Mouse (Mus musculus): Measurements from ENCODE around the gene BC048507. TPM values are rescaled to one million over a fixed set of nuclear protein-coding genes. Genes with fewer than 3 reads are reported as not detected.

BC048507 gene
- polyA plus RNA-seq, 1 experiment = not detected

DNA sequence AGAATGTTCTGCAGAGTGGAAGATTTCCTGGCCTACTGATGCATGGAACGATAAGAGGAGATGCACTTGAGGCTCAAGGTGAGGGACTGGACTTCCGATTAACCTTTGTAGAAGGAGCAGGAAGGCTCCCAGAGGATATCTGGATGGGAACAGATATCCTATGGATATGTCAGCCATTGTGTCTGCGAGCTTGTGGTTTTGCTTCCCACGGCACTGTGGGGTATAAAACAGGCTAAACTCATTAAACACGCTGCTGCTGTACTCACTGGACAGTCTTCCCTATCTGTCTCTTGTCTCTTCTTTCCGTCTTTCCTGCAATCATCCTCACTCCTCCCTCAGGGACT, 19.4 kb upstream of the BC048507 start:
- TF ChIP-seq REST (IDR thresholded peaks at IDR 0.05; ENCODE audit: insufficient read depth, insufficient read length) (no peak), TCF12 (IDR thresholded peaks at IDR 0.05; ENCODE audit: insufficient read depth, poor library complexity, severe bottlenecking) (no peak), POLR2A (IDR thresholded peaks at IDR 0.05; ENCODE audit: insufficient read length, low read depth) (no peak), MAX (IDR thresholded peaks at IDR 0.05; ENCODE audit: low read depth) (no peak), SRF (IDR thresholded peaks at IDR 0.05; ENCODE audit: control insufficient read depth, insufficient read length, low read depth) (no peak), CEBPB (IDR thresholded peaks at IDR 0.05; ENCODE audit: insufficient read depth, poor library complexity, severe bottlenecking) (no peak), POLR2AphosphoS2 (IDR thresholded peaks at IDR 0.05; ENCODE audit: insufficient read length, low read depth) (no peak), MYOG (IDR thresholded peaks at IDR 0.05; ENCODE audit: control insufficient read depth in 1 of 3, insufficient read depth in 1 of 3, insufficient read length in 2 of 3, low read depth in 2 of 3) (no peak), E2F4 (IDR thresholded peaks at IDR 0.05; ENCODE audit: insufficient read depth) (no peak), USF1 (IDR thresholded peaks at IDR 0.05; ENCODE audit: low read depth) (no peak), TCF3 (IDR thresholded peaks at IDR 0.05; ENCODE audit: insufficient read length, low read depth) (no peak)
- Histone ChIP-seq H3K4me3 (no peak overlapping the region), H3K79me2 (ENCODE audit: control insufficient read depth, insufficient read depth) (no peaks in the 10 kb centered on the region), H3K27me3 (ENCODE audit: control insufficient read depth, insufficient read depth, insufficient read length) (no peaks in the 10 kb centered on the region), H3K4me2 (ENCODE audit: low read depth) (peak overlapping the region; percentile 70), H3ac (ENCODE audit: control insufficient read depth, insufficient read length) (no peak overlapping the region), H3K36me3 (ENCODE audit: control insufficient read depth, insufficient read depth) (no peaks in the 10 kb centered on the region)

DNA sequence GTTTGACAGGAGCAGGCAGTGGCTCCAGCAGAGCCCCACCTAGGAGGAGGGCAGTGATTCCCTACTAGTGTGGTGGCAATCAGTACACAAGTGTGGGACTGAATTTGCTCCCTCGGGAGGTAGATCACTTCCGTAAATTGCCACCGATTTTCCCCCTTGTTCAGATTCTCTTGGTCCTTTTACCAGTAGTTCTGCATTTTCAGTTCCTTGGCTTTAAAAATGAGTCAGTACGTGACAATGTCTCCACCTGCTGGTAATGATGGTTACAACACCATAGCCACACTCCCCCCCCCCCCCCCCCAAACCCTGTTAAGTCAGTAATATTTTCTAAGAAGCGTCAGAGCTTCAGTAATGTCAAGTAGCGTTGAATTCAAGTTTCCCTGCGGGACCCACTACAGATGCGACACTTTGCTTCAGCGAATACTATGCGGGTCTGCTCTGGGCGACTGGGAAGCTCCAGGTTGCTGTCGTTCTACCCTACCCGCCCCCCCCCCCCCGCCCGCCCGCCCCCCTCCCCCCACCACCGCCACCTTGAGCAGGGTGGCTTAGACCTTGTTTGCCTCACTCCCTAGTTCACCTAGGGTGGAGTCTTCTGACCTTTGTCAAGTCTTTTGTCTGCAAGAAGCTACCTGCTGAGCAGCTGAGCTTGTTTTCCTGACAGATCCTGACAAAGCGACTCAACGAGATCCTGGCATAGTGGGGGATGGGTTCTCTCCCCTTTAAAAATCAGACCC, 18.8 kb upstream of the BC048507 start:
- H3K27me3 ChIP-seq (ENCODE audit: control insufficient read depth, insufficient read depth, insufficient read length) = no peaks in the 10 kb centered on the region
- no peak overlapping the region for H3ac ChIP-seq (ENCODE audit: control insufficient read depth, insufficient read length)
- peak overlapping the region; percentile 70 for H3K4me2 ChIP-seq (ENCODE audit: low read depth)
- H3K36me3 ChIP-seq (ENCODE audit: control insufficient read depth, insufficient read depth) = no peaks in the 10 kb centered on the region
- TF ChIP-seq MYOG (IDR thresholded peaks at IDR 0.05; ENCODE audit: control insufficient read depth in 1 of 3, insufficient read depth in 1 of 3, insufficient read length in 2 of 3, low read depth in 2 of 3) (no peak), MAX (IDR thresholded peaks at IDR 0.05; ENCODE audit: low read depth) (no peak), REST (IDR thresholded peaks at IDR 0.05; ENCODE audit: insufficient read depth, insufficient read length) (no peak), TCF3 (IDR thresholded peaks at IDR 0.05; ENCODE audit: insufficient read length, low read depth) (no peak), MYOD1 (IDR thresholded peaks at IDR 0.05; ENCODE audit: control insufficient read depth in 1 of 3, insufficient read length in 2 of 3, low read depth in 2 of 3) (no peak), E2F4 (IDR thresholded peaks at IDR 0.05; ENCODE audit: insufficient read depth) (no peak)
- no peak overlapping the region for H3K4me3 ChIP-seq
- no peaks in the 10 kb centered on the region for H3K79me2 ChIP-seq (ENCODE audit: control insufficient read depth, insufficient read depth)

DNA sequence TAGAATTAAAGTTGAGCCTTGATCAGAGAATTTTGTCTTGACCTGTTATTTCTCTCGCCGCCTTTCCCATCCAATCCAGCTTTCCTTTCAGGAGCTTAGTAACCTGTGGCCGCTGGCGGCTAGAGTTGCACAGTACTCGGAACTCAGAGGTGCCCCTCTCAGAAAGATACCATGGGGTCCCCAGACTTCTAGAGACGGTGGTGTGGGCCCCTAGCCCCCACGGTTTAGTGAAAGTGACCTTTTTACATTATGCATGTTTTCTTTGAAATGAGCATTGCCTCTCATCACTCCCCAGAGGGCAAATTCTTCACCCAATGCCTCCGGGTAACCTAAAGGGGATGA, 18.3 kb upstream of the BC048507 start:
- TF ChIP-seq CEBPB (IDR thresholded peaks at IDR 0.05; ENCODE audit: insufficient read depth, poor library complexity, severe bottlenecking) (no peak), REST (IDR thresholded peaks at IDR 0.05; ENCODE audit: insufficient read depth, insufficient read length) (no peak), MYOG (IDR thresholded peaks at IDR 0.05; ENCODE audit: control insufficient read depth in 1 of 3, insufficient read depth in 1 of 3, insufficient read length in 2 of 3, low read depth in 2 of 3) (no peak), MAX (IDR thresholded peaks at IDR 0.05; ENCODE audit: low read depth) (no peak), E2F4 (IDR thresholded peaks at IDR 0.05; ENCODE audit: insufficient read depth) (no peak), POLR2A (IDR thresholded peaks at IDR 0.05; ENCODE audit: insufficient read length, low read depth) (no peak), USF1 (IDR thresholded peaks at IDR 0.05; ENCODE audit: low read depth) (no peak), SRF (IDR thresholded peaks at IDR 0.05; ENCODE audit: control insufficient read depth, insufficient read length, low read depth) (no peak), MYOD1 (IDR thresholded peaks at IDR 0.05; ENCODE audit: control insufficient read depth in 1 of 3, insufficient read length in 2 of 3, low read depth in 2 of 3) (no peak)
- Histone ChIP-seq H3K79me2 (ENCODE audit: control insufficient read depth, insufficient read depth) (no peaks in the 10 kb centered on the region), H3K36me3 (ENCODE audit: control insufficient read depth, insufficient read depth) (no peaks in the 10 kb centered on the region), H3ac (ENCODE audit: control insufficient read depth, insufficient read length) (no peak overlapping the region), H3K27me3 (ENCODE audit: control insufficient read depth, insufficient read depth, insufficient read length) (no peaks in the 10 kb centered on the region), H3K4me2 (ENCODE audit: low read depth) (no peak overlapping the region), H3K4me3 (no peak overlapping the region)

DNA sequence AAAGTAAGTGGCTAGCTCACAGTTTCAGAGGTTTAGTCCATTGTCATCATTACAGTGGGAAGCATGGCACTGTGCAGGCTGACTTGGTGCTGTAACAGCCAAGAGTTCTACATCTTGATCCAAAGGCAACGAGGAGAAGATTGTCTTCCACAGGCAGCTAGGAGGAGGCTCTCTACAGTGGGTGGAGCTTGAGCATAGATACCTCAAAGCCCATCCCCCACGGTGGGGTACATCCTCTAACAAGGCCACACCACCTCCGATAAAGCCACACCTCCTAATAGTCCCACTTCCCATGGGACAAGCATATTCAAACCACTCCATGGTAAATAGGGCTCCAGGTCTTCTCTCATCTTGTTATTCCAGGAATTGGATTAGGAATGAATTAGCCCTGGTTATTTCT, 12.8 kb upstream of the BC048507 start:
- no peak for TF ChIP-seq MYOD1 (IDR thresholded peaks at IDR 0.05; ENCODE audit: control insufficient read depth in 1 of 3, insufficient read length in 2 of 3, low read depth in 2 of 3)
- TF ChIP-seq E2F4 (IDR thresholded peaks at IDR 0.05; ENCODE audit: insufficient read depth) = no peak
- no peak for TF ChIP-seq POLR2A (IDR thresholded peaks at IDR 0.05; ENCODE audit: insufficient read length, low read depth)
- no peak for TF ChIP-seq SRF (IDR thresholded peaks at IDR 0.05; ENCODE audit: control insufficient read depth, insufficient read length, low read depth)
- TF ChIP-seq TCF3 (IDR thresholded peaks at IDR 0.05; ENCODE audit: insufficient read length, low read depth) = no peak
- no peak overlapping the region for H3K4me2 ChIP-seq (ENCODE audit: low read depth)
- H3K36me3 ChIP-seq (ENCODE audit: control insufficient read depth, insufficient read depth) = no peaks in the 10 kb centered on the region
- no peaks in the 10 kb centered on the region for H3K27me3 ChIP-seq (ENCODE audit: control insufficient read depth, insufficient read depth, insufficient read length)
- H3K4me3 ChIP-seq = no peak overlapping the region
- no peaks in the 10 kb centered on the region for H3K79me2 ChIP-seq (ENCODE audit: control insufficient read depth, insufficient read depth)
- no peak overlapping the region for H3ac ChIP-seq (ENCODE audit: control insufficient read depth, insufficient read length)

DNA sequence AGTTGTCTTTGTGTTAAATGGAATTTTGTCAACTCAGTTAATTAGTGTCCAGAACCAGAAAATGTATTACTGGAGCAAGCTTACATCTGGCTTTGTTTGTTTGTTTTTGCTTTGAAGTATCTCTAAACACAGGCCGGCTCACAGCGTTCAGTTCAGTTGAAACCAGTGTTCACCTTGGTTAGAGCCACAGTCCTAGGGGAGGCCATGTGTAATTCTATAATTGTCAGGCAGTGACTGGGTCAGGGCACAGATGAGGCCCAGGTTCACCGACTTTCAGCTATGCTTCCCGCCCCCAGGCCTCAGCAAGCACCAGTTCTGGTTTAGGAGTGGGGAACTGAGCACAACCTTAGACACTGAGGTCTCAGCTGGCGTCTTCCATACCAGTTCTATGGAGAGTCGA, 10.0 kb upstream of the BC048507 start:
- Histone ChIP-seq H3K27me3 (ENCODE audit: control insufficient read depth, insufficient read depth, insufficient read length) (no peaks in the 10 kb centered on the region), H3K4me2 (ENCODE audit: low read depth) (no peak overlapping the region), H3K79me2 (ENCODE audit: control insufficient read depth, insufficient read depth) (no peaks in the 10 kb centered on the region), H3K36me3 (ENCODE audit: control insufficient read depth, insufficient read depth) (no peaks in the 10 kb centered on the region), H3K4me3 (no peak overlapping the region), H3ac (ENCODE audit: control insufficient read depth, insufficient read length) (no peak overlapping the region)
- TF ChIP-seq MAX (IDR thresholded peaks at IDR 0.05; ENCODE audit: low read depth) = no peak
- TF ChIP-seq USF1 (IDR thresholded peaks at IDR 0.05; ENCODE audit: low read depth) = no peak
- no peak for TF ChIP-seq TCF12 (IDR thresholded peaks at IDR 0.05; ENCODE audit: insufficient read depth, poor library complexity, severe bottlenecking)
- TF ChIP-seq REST (IDR thresholded peaks at IDR 0.05; ENCODE audit: insufficient read depth, insufficient read length) = no peak
- TF ChIP-seq POLR2A (IDR thresholded peaks at IDR 0.05; ENCODE audit: insufficient read length, low read depth) = no peak
- TF ChIP-seq SRF (IDR thresholded peaks at IDR 0.05; ENCODE audit: control insufficient read depth, insufficient read length, low read depth) = no peak
- TF ChIP-seq MYOD1 (IDR thresholded peaks at IDR 0.05; ENCODE audit: control insufficient read depth in 1 of 3, insufficient read length in 2 of 3, low read depth in 2 of 3) = no peak
- TF ChIP-seq CEBPB (IDR thresholded peaks at IDR 0.05; ENCODE audit: insufficient read depth, poor library complexity, severe bottlenecking) = no peak
- no peak for TF ChIP-seq MYOG (IDR thresholded peaks at IDR 0.05; ENCODE audit: control insufficient read depth in 1 of 3, insufficient read depth in 1 of 3, insufficient read length in 2 of 3, low read depth in 2 of 3)
- TF ChIP-seq E2F4 (IDR thresholded peaks at IDR 0.05; ENCODE audit: insufficient read depth) = no peak
- TF ChIP-seq TCF3 (IDR thresholded peaks at IDR 0.05; ENCODE audit: insufficient read length, low read depth) = no peak

All from myocyte (in vitro differentiated cells).